Mouse (Mus musculus): ENCODE measurements at regions not wholly inside any gene's neighbourhood (a gene's known extent, or its start where the extent isn't known, plus 50 kb on each side); places are given as distances from the start of the nearest gene placed in this dataset.
A peak's percentile ranks its signal among the peaks of the same experiment; 100 is the strongest.
"Not testable (repeated sequence)": the region's sequence is repeated elsewhere in the genome, so short reads cannot be mapped to it uniquely, and the experiment has no call there.

- DNase-seq (ENCODE audit: low read depth, low spot score), result no peak
Measured at GRCm38 (mm10) chr7:73608804-73609275, 67.2 kb upstream of the Chd2 start.

- DNase-seq (ENCODE audit: low read depth, low spot score), result no peak
Measured at GRCm38 (mm10) chr7:73608070-73608803, 66.6 kb upstream of the Chd2 start.

- DNase-seq (ENCODE audit: low read depth, low spot score), result no peak
Measured at GRCm38 (mm10) chr7:73607450-73608005, 65.9 kb upstream of the Chd2 start.

GRCm38 (mm10) chr7:73606677-73607449, 65.2 kb upstream of the Chd2 start:
- peak; percentile 97 for DNase-seq (ENCODE audit: low read depth, low spot score)

- DNase-seq (ENCODE audit: low read depth, low spot score), result peak; percentile 49
Measured at GRCm38 (mm10) chr7:73604597-73604996, 63.0 kb upstream of the Chd2 start.

- peak; percentile 93 for DNase-seq (ENCODE audit: low read depth, low spot score)
Measured at GRCm38 (mm10) chr7:73602815-73603551, 61.4 kb upstream of the Chd2 start.

- DNase-seq (ENCODE audit: low read depth, low spot score), result peak; percentile 80
Measured at GRCm38 (mm10) chr7:73601336-73601735, 59.7 kb upstream of the Chd2 start.

- no peak for DNase-seq (ENCODE audit: low read depth, low spot score)
Measured at GRCm38 (mm10) chr7:73600776-73601175, 59.1 kb upstream of the Chd2 start.

GRCm38 (mm10) chr7:73600003-73600385, 58.4 kb upstream of the Chd2 start:
- DNase-seq (ENCODE audit: low read depth, low spot score), result not testable (repeated sequence)

- DNase-seq (ENCODE audit: low read depth, low spot score), result no peak
Measured at GRCm38 (mm10) chr7:73599354-73600002, 57.8 kb upstream of the Chd2 start.

- no peak for DNase-seq (ENCODE audit: low read depth, low spot score)
Measured at GRCm38 (mm10) chr7:73597968-73598367, 56.3 kb upstream of the Chd2 start.

- no peak for DNase-seq (ENCODE audit: low read depth, low spot score)
Measured at GRCm38 (mm10) chr7:73596866-73597840, 55.5 kb upstream of the Chd2 start.

- no peak for DNase-seq (ENCODE audit: low read depth, low spot score)
Measured at GRCm38 (mm10) chr7:73596415-73596814, 54.8 kb upstream of the Chd2 start.

GRCm38 (mm10) chr7:73595860-73596259, 54.2 kb upstream of the Chd2 start:
- no peak for DNase-seq (ENCODE audit: low read depth, low spot score)

- DNase-seq (ENCODE audit: low read depth, low spot score), result peak; percentile 93
Measured at GRCm38 (mm10) chr7:73595140-73595825, 53.7 kb upstream of the Chd2 start.

- DNase-seq (ENCODE audit: low read depth, low spot score), result no peak
Measured at GRCm38 (mm10) chr7:73594492-73595139, 53.0 kb upstream of the Chd2 start.

- DNase-seq (ENCODE audit: low read depth, low spot score), result no peak
Measured at GRCm38 (mm10) chr7:73593645-73594385, 52.2 kb upstream of the Chd2 start.

- DNase-seq (ENCODE audit: low read depth, low spot score), result no peak
Measured at GRCm38 (mm10) chr7:73592857-73593256, 51.2 kb upstream of the Chd2 start.

Data from ZHBTc4 (cell line).